Mouse (Mus musculus): ENCODE results near the gene Il17rb. TPM values are rescaled to one million over a fixed set of nuclear protein-coding genes. Genes with fewer than 3 reads are reported as not detected.

The Il17rb gene
- 0.06 TPM in 1 of 2 replicates, not detected in the other for polyA plus RNA-seq (2012; rRNA removed)

DNA sequence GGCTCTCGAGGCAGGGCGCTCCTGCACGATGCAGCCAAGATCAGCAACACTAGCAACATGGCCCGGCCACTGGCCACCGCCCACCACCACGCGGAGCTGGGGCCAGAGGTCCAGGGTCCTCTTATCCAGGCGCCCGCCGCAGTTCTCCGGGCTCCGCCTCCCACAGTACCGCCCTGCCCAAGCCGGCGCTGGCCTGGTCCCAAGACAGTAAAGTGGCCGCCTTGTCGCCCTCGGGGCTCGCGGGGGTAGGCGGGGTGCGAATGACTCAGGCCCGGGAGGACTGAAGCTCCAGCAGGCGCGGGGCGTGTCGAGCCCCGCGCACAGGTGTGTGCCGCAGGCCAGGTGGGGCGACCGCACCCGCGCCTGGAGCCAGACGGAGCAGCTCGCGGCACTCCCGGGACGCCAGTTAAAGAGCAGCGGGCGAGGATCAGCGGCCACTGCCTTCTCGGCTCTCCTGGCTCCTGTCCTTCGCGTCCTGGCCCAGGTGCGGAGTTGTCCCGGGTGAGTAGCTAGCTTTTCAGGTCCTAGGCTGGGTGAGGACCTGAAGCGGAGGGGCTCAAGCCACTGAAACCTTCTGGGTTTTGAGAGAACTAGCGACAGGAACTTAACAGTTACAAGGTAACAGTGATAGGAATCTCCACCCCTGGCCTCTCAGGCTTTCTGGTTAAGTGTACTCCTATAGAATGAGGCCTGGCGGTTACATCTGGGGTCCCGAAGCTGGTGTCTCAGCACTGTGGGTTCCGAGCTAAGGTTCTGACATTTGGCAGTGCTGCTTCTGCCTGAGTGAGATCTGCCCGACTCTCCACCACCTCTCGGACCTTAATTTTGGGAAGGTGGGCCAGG lies at the start of gene Il17rb, which contains the start of gene Chdh:
Gene Il17rb, minus strand, starts transcription at position 164 of the 843 bp plus-strand sequence.
Gene Chdh, plus strand, starts transcription at position 291 of the 843 bp plus-strand sequence.

DNA sequence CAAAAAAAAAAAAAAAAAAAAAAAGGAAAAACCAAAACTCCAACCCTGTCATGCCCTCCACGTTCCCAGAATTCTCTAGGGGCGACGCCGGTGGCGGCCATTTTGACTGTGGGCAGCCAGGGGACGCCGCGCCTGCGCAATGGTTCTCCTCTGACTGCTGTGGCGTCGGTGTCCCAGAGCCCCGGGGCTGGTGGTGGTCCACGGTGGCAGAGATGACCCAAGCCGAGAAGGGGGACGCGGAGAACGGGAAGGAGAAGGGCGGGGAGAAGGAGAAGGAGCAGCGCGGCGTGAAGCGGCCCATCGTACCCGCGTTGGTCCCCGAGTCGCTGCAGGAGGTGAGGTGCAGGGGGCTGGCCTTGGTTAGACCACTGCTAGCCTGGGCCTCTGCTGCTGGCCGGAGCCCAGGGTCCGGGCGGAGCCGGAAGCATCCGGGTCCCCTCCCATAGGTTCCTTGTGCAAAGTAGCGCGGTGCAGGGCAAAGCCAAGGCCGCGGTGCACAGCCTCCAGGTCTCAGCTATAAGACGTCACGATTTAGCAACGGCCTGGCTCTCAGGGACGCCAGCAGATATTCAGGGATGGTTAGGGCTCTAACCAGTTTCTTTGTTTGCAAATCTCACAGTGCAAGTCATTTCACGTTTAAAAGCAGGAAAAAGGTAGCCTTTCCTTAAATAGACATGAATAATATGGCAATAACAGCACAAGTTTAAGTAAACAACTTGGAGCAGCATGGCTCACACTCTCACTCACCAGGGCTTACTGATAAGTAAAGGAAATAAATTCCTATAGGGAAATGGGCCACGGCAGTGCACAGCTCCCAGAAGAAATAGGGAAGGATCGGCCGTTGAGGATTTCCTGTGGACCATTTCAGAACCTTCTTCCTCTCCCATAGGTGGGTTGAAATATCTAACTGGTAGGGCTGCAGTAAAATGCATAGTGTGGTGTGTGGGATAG lies 30.2 kb downstream of the Il17rb start, which contains the start of gene Actr8:
Gene Actr8, plus strand, starts transcription at position 84 of the 951 bp plus-strand sequence.

GRCm38 (mm10) chr14:29968075-29968821 lies 40.4 kb downstream of the Il17rb start, which contains the start of gene Selenok:
TSS of gene Selenok (plus strand) at chr14:29968308.

Other genes starting within 250 kb of the Il17rb start
- gene Selenok, start 40.6 kb downstream of the Il17rb start, polyA plus RNA-seq (2012; rRNA removed) = 88.0 and 160 TPM in 2 replicates
- 66.0 and 82.8 TPM in 2 replicates for gene Actr8, start 30.6 kb downstream of the Il17rb start, polyA plus RNA-seq (2012; rRNA removed)
- gene Chdh, start 127 bp upstream of the Il17rb start, polyA plus RNA-seq (2012; rRNA removed) = 0.07 and 0.11 TPM in 2 replicates

Measured in central nervous system, embryonic 11.5 days (tissue).